Mouse (Mus musculus) left cerebral cortex, postnatal 14 days (tissue): ENCODE data around the gene Gm8947. TPM values are rescaled to one million over a fixed set of nuclear protein-coding genes. Genes with fewer than 3 reads are reported as not detected.
"Not testable (repeated sequence)": the region's sequence is repeated elsewhere in the genome, so short reads cannot be mapped to it uniquely, and the experiment has no call there.

Experiments used
- DNase-seq, 2 experiments: peaks; one replicate each; pipeline ENCODE4 v3.0.0; 2021 to 2022; ENCODE audit warnings: low spot score in 2 of 2, mixed read lengths in 1 of 2
- intact Hi-C: fragments of 180-260 bp; cut with DNase I; formaldehyde crosslinking; loops from one replicate; pipeline ENCODE4 v1.15.1; 2025
- total RNA-seq, 2 experiments: library from RNA; stranded (reverse); gene quantifications; 2 replicates each; pipeline ENCODE4 v1.2.3; 2021

Gm8947 gene
- total RNA-seq, 2 experiments from 2014 or later, result not detected

GRCm38 (mm10) chr1:151177937-151178271 lies 14.3 kb upstream of the Gm8947 start:
- intact Hi-C loops, result no loop called here
- no peak for DNase-seq

GRCm38 (mm10) chr1:151178505-151179083 lies 13.6 kb upstream of the Gm8947 start:
- intact Hi-C loops, result no loop called here
- no peak for DNase-seq

- DNase-seq, result no peak
- intact Hi-C loops, result no loop called here
Measured at GRCm38 (mm10) chr1:151180167-151180566, 12.0 kb upstream of the Gm8947 start.

- DNase-seq, intact Hi-C loops: not testable (repeated sequence)
Measured at GRCm38 (mm10) chr1:151182266-151182665, 9.9 kb upstream of the Gm8947 start, which contains the start of gene Gm47985. Gene Gm47985 (plus strand): TSS chr1:151182537.

- DNase-seq, intact Hi-C loops: not testable (repeated sequence)
Measured at GRCm38 (mm10) chr1:151186186-151186585, 6.0 kb upstream of the Gm8947 start.

- DNase-seq, intact Hi-C loops: not testable (repeated sequence)
Measured at GRCm38 (mm10) chr1:151186879-151187424, 5.2 kb upstream of the Gm8947 start.

GRCm38 (mm10) chr1:151188469-151188868 lies 3.7 kb upstream of the Gm8947 start:
- DNase-seq, result no peak
- intact Hi-C loops, result no loop called here

- DNase-seq, intact Hi-C loops: not testable (repeated sequence)
Measured at GRCm38 (mm10) chr1:151192739-151193138, 563 bp downstream of the Gm8947 start.

GRCm38 (mm10) chr1:151195986-151196385 lies 3.8 kb downstream of the Gm8947 start:
- intact Hi-C loops, result not testable (repeated sequence)

GRCm38 (mm10) chr1:151196690-151197089 lies 4.5 kb downstream of the Gm8947 start:
- DNase-seq, intact Hi-C loops: not testable (repeated sequence)

More at GRCm38 (mm10) chr1:151195986-151196385, 3.8 kb downstream of the Gm8947 start:
- DNase-seq, result not testable (repeated sequence)

GRCm38 (mm10) chr1:151198120-151198519 lies 5.9 kb downstream of the Gm8947 start, which contains the start of gene Gm47995:
Gene Gm47995 (plus strand): TSS chr1:151198448.
- intact Hi-C loops, DNase-seq: not testable (repeated sequence)

GRCm38 (mm10) chr1:151200620-151201019 lies 8.4 kb downstream of the Gm8947 start:
- intact Hi-C loops, DNase-seq: not testable (repeated sequence)

- DNase-seq, intact Hi-C loops: not testable (repeated sequence)
Measured at GRCm38 (mm10) chr1:151202771-151203170, 10.6 kb downstream of the Gm8947 start.

GRCm38 (mm10) chr1:151203818-151204217 lies 11.6 kb downstream of the Gm8947 start, which contains the start of gene 3110040M04Rik:
Gene 3110040M04Rik (plus strand): TSS chr1:151204121.
- DNase-seq, intact Hi-C loops: not testable (repeated sequence)

GRCm38 (mm10) chr1:151208493-151208892 lies 16.3 kb downstream of the Gm8947 start:
- DNase-seq, intact Hi-C loops: not testable (repeated sequence)

- DNase-seq, intact Hi-C loops: not testable (repeated sequence)
Measured at GRCm38 (mm10) chr1:151208944-151209343, 16.8 kb downstream of the Gm8947 start.

GRCm38 (mm10) chr1:151209824-151210355 lies 17.7 kb downstream of the Gm8947 start, which contains the start of gene Gm47996:
Gene Gm47996 (plus strand): TSS chr1:151210131.
- DNase-seq, intact Hi-C loops: not testable (repeated sequence)

GRCm38 (mm10) chr1:151211666-151212065 lies 19.5 kb downstream of the Gm8947 start:
- DNase-seq, intact Hi-C loops: not testable (repeated sequence)

GRCm38 (mm10) chr1:151214862-151215261 lies 22.7 kb downstream of the Gm8947 start:
- intact Hi-C loops, result no loop called here
- no peak for DNase-seq

- intact Hi-C loops, result no loop called here
- no peak for DNase-seq
Measured at GRCm38 (mm10) chr1:151215985-151216384, 23.8 kb downstream of the Gm8947 start.

GRCm38 (mm10) chr1:151216417-151216816 lies 24.2 kb downstream of the Gm8947 start:
- intact Hi-C loops, result no loop called here
- no peak for DNase-seq
